Mouse (Mus musculus) megakaryocyte, embryonic 14.5 days (primary cell): ENCODE measurements at regions not wholly inside any gene's neighbourhood (a gene's known extent, or its start where the extent isn't known, plus 50 kb on each side); places are given as distances from the start of the nearest gene placed in this dataset.

Experiments
- H3K27me3 ChIP-seq: replicated peaks from 2 replicates; pipeline ENCODE3; 2012; ENCODE audit warnings: inconsistent platforms
- H3K36me3 ChIP-seq: replicated peaks from 2 replicates; pipeline ENCODE3; 2012; ENCODE audit warnings: low read length, inconsistent platforms, mixed read lengths
- H3K4me1 ChIP-seq: 2 replicates; pipeline ENCODE4 v1.6.1; 2012; ENCODE audit warnings: inconsistent platforms
- H3K4me3 ChIP-seq: replicated peaks from 2 replicates; pipeline ENCODE3; 2012; ENCODE audit warnings: moderate library complexity, mild to moderate bottlenecking, inconsistent platforms
- H3K9me3 ChIP-seq: 2 replicates; pipeline ENCODE4 v1.6.1; 2012; ENCODE audit warnings: inconsistent platforms
- FLI1 ChIP-seq: IDR thresholded peaks from 2 replicates; pipeline ENCODE4 v1.6.1; 2012; ENCODE audit warnings: low read length, inconsistent platforms, mixed read lengths
- GATA1 ChIP-seq: IDR thresholded peaks from 3 replicates; pipeline ENCODE4 v1.6.1; 2012; ENCODE audit warnings: mixed read lengths, low read length, inconsistent platforms, borderline replicate concordance

- Histone ChIP-seq H3K36me3 (no peaks in the 10 kb centered on the region), H3K4me3 (no peak overlapping the region), H3K9me3 (no peaks in the 10 kb centered on the region), H3K27me3 (peaks cover 29% of the 10 kb centered on the region), H3K4me1 (peaks cover 19% of the 10 kb centered on the region)
- no peak for TF ChIP-seq GATA1
- TF ChIP-seq FLI1 = no peak
Observed at GRCm38 (mm10) chrX:12358026-12358425, 197.9 kb upstream of the Bcor start.

GRCm38 (mm10) chrX:12365582-12366323, 205.6 kb upstream of the Bcor start:
- TF ChIP-seq FLI1 (no peak), GATA1 (no peak)
- peaks cover 2% of the 10 kb centered on the region; the same call in 1 of the 2 replicates for H3K4me1 ChIP-seq
- H3K9me3 ChIP-seq = 0 out of 2 replicates have a peak, but pooled peaks cover 11% of the 10 kb centered on the region
- H3K4me3 ChIP-seq = no peak overlapping the region
- H3K27me3 ChIP-seq = peaks cover 41% of the 10 kb centered on the region
- H3K36me3 ChIP-seq = no peaks in the 10 kb centered on the region

DNA sequence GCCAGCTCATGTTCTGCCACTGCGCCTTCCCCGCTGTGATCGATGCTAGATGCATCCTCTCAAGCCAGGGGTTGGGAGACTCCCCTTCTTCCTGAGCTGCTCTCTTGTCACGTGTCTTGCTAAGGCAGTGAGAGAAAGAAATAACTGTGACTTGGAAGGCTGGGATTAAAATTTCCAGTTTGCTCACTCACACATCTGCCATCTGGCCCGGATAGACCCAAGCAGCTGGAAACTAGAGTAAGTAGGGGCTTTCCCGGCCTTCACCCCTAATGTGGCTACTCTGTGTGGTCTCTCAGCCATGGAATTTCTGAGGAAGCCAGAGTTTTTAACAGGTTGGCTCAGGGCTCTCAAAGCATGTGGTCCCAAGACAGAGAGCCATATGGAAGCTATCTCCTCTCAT, 206.6 kb upstream of the Bcor start:
- Histone ChIP-seq H3K27me3 (peaks cover 50% of the 10 kb centered on the region), H3K36me3 (no peaks in the 10 kb centered on the region), H3K9me3 (peaks cover 19% of the 10 kb centered on the region; the same call in 1 of the 2 replicates), H3K4me1 (no peaks in the 10 kb centered on the region), H3K4me3 (no peak overlapping the region)
- TF ChIP-seq GATA1 = no peak

GRCm38 (mm10) chrX:12373670-12374069, 213.5 kb upstream of the Bcor start:
- Histone ChIP-seq H3K36me3 (no peaks in the 10 kb centered on the region), H3K4me3 (no peak overlapping the region), H3K27me3 (peaks cover 59% of the 10 kb centered on the region), H3K9me3 (peaks cover 31% of the 10 kb centered on the region), H3K4me1 (no peaks in the 10 kb centered on the region)
- TF ChIP-seq GATA1 = no peak
- TF ChIP-seq FLI1 = no peak

DNA sequence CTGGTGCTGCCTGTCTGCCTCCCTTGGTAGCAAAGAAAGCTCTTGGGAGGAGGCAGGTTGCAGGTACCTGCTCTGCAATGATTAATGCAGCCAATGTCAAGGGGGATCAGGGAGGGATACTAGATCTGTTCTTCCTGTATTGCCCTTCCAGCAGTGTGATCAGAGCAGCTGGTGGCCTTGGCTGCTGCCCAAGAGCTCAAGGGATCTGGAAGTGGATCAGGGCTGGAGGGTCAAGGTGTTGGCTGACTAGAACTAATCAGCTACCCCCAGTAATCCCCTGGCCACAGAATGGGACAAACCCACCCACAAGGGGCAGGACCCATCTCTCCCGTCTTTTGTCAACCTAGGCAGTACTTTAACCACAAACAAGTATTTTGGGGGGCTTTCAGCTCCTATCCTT, 211.8 kb upstream of the Atp6ap2 start:
- Histone ChIP-seq H3K36me3 (no peaks in the 10 kb centered on the region), H3K27me3 (peaks cover 68% of the 10 kb centered on the region), H3K4me3 (no peak overlapping the region), H3K9me3 (peaks cover 19% of the 10 kb centered on the region), H3K4me1 (no peaks in the 10 kb centered on the region)
- TF ChIP-seq FLI1 = no peak
- no peak for TF ChIP-seq GATA1

DNA sequence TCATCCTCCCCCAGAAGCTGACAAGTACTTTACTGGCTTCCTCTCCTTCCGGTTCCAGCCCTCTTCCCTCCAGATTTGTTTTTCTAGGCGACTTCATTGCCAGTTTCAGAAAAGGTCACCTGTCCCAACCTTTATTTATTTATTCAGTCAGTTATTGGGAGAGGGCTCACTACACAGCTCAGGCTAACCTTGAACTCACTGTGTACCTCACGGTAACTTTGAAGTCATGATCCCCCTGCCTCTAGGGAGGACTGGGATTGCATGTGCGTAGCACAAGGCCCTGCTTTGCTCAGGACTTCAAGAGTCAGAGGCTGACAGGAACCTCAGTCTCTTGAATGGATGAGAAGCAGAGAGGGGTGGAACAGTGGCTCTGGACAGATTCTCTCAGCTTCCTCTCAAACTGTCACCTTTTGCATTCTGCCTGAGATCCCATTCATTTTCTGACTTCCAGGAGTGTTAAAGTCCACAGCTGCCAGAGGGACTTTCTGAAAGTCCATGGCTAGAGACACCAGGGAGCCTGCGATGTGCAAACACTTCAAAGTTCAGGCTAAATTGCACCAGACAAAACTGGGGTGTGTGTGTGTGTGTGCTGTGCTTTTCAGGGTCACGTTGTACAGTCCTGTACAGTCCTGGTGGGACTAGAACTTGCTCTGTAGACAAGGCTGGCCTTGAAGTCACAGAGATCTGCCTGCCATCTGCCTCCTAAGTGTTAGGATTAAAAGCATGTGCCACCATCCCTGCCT, 211.2 kb upstream of the Atp6ap2 start:
- Histone ChIP-seq H3K4me3 (no peak overlapping the region), H3K36me3 (no peaks in the 10 kb centered on the region), H3K9me3 (peaks cover 15% of the 10 kb centered on the region), H3K4me1 (no peaks in the 10 kb centered on the region), H3K27me3 (peaks cover 68% of the 10 kb centered on the region)
- TF ChIP-seq FLI1 (no peak), GATA1 (no peak)

- no peaks in the 10 kb centered on the region for H3K4me1 ChIP-seq
- H3K4me3 ChIP-seq = no peak overlapping the region
- TF ChIP-seq GATA1 = no peak
- no peak for TF ChIP-seq FLI1
- peaks cover 68% of the 10 kb centered on the region for H3K27me3 ChIP-seq
- H3K9me3 ChIP-seq = peaks cover 8% of the 10 kb centered on the region
- no peaks in the 10 kb centered on the region for H3K36me3 ChIP-seq
Observed at GRCm38 (mm10) chrX:12377441-12377840, 210.2 kb upstream of the Atp6ap2 start.

DNA sequence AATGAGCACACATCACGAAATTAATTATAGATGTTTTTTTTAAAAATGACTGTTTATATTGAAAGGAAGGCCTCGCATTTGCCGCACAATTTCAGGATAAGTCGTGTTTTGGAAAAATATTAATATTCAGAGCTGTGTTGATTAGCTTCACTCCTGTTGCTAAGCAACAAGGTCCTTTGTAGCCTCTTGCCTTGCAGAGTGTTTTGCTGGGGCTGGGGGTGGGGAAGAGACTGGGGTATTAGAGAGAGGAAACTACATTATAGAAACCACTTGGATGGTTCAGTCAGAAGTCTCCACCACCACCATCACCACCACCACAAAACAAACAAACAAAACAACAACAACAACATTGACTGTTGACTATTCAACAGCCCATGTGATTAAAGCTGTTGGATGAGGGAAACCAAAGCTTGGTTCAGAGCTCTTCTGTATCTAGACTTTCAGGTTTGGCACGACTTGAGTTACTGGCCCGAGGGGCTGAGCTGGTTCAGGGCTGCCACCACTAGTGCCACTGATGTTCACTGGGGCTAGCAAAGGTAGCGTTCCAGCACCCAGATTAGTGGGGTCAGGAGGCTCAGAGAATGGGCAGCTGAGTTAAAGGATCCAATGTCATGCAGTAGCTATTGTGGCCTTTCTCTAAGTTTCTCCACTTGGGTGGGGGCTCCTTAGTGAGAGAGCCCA, 195.3 kb upstream of the Atp6ap2 start:
- Histone ChIP-seq H3K9me3 (peaks cover 21% of the 10 kb centered on the region), H3K4me3 (no peak overlapping the region), H3K4me1 (no peaks in the 10 kb centered on the region), H3K36me3 (no peaks in the 10 kb centered on the region), H3K27me3 (peaks cover 20% of the 10 kb centered on the region)
- no peak for TF ChIP-seq GATA1
- TF ChIP-seq FLI1 = no peak

DNA sequence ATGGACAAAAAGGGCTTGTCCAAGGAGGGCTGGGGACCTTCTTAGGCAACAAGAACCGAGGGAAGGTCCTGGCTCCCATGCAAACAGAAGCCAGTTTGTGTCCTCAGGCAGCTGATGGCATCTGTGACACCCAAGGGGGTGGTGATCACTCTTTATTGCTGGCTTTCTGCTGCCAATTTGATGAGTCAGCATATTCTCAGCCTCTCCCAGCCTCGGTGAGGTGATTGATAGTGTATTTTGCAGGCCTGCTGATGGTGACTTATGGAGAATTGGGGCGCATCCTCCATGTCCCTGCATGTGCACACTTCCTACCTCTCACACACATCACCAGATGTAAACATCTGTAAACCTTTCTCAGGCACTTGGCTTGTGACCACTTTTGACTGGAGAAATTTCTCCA, 178.3 kb upstream of the Atp6ap2 start:
- Histone ChIP-seq H3K27me3 (peaks cover 15% of the 10 kb centered on the region), H3K36me3 (no peaks in the 10 kb centered on the region), H3K4me3 (no peak overlapping the region), H3K4me1 (no peaks in the 10 kb centered on the region), H3K9me3 (peaks cover 50% of the 10 kb centered on the region)
- TF ChIP-seq GATA1 = no peak

GRCm38 (mm10) chrX:12425566-12425965, 162.0 kb upstream of the Atp6ap2 start:
- Histone ChIP-seq H3K9me3 (peaks cover 6% of the 10 kb centered on the region), H3K4me3 (no peak overlapping the region), H3K4me1 (no peaks in the 10 kb centered on the region), H3K36me3 (no peaks in the 10 kb centered on the region), H3K27me3 (peaks cover 33% of the 10 kb centered on the region)
- no peak for TF ChIP-seq GATA1
- no peak for TF ChIP-seq FLI1
